Mouse (Mus musculus): ENCODE results near the gene Zfp524. TPM values are rescaled to one million over a fixed set of nuclear protein-coding genes. Genes with fewer than 3 reads are reported as not detected.

Zfp524 gene
- polyA plus RNA-seq, 1 experiment from 2014 or later, result 14.9 TPM

Other genes with a start within 250 kb of the Zfp524 start
- not detected in 2 replicates for gene Fam71e2, start 243.1 kb upstream of the Zfp524 start, polyA plus RNA-seq (2015; fragmentation: Nextera tagmentation; extraction: Ambion mirVana)
- 0.13 and 0.30 TPM in 2 replicates for gene Il11, start 231.6 kb upstream of the Zfp524 start, polyA plus RNA-seq (2015; fragmentation: Nextera tagmentation; extraction: Ambion mirVana)
- gene Tmem190, start 231.5 kb upstream of the Zfp524 start, polyA plus RNA-seq (2015; fragmentation: Nextera tagmentation; extraction: Ambion mirVana), result 0.23 TPM in 1 of 2 replicates, not detected in the other
- gene Tmem238, start 224.8 kb upstream of the Zfp524 start, polyA plus RNA-seq (2015; fragmentation: Nextera tagmentation; extraction: Ambion mirVana), result 9.6 and 11.7 TPM in 2 replicates
- 546 and 590 TPM in 2 replicates for gene Rpl28, start 221.5 kb upstream of the Zfp524 start, polyA plus RNA-seq (2015; fragmentation: Nextera tagmentation; extraction: Ambion mirVana)
- gene Ube2s, start 201.8 kb upstream of the Zfp524 start, polyA plus RNA-seq (2015; fragmentation: Nextera tagmentation; extraction: Ambion mirVana), result 413 and 414 TPM in 2 replicates
- gene Shisa7, start 169.7 kb upstream of the Zfp524 start, polyA plus RNA-seq (2015; fragmentation: Nextera tagmentation; extraction: Ambion mirVana), result not detected in 2 replicates
- 19.9 and 22.0 TPM in 2 replicates for gene Isoc2b, start 144.2 kb upstream of the Zfp524 start, polyA plus RNA-seq (2015; fragmentation: Nextera tagmentation; extraction: Ambion mirVana)
- gene Isoc2a, start 137.3 kb upstream of the Zfp524 start, polyA plus RNA-seq (2015; fragmentation: Nextera tagmentation; extraction: Ambion mirVana), result 0.72 and 0.81 TPM in 2 replicates
- gene Gm36210, start 107.9 kb upstream of the Zfp524 start, polyA plus RNA-seq (2015; fragmentation: Nextera tagmentation; extraction: Ambion mirVana), result 0.10 TPM in 2 replicates
- gene Zfp628, start 99.2 kb upstream of the Zfp524 start, polyA plus RNA-seq (2015; fragmentation: Nextera tagmentation; extraction: Ambion mirVana), result 2.7 and 3.1 TPM in 2 replicates
- gene Nat14, start 92.4 kb upstream of the Zfp524 start, polyA plus RNA-seq (2015; fragmentation: Nextera tagmentation; extraction: Ambion mirVana), result 0.22 and 0.60 TPM in 2 replicates
- 0.07 and 0.19 TPM in 2 replicates for gene Ssc5d, start 88.6 kb upstream of the Zfp524 start, polyA plus RNA-seq (2015; fragmentation: Nextera tagmentation; extraction: Ambion mirVana)
- 0.09 and 0.21 TPM in 2 replicates for gene Sbk2, start 50.0 kb upstream of the Zfp524 start, polyA plus RNA-seq (2015; fragmentation: Nextera tagmentation; extraction: Ambion mirVana)
- gene Sbk3, start 43.2 kb upstream of the Zfp524 start, polyA plus RNA-seq (2015; fragmentation: Nextera tagmentation; extraction: Ambion mirVana), result not detected in 2 replicates
- 18.7 and 22.3 TPM in 2 replicates for gene Zfp579, start 18.3 kb upstream of the Zfp524 start, polyA plus RNA-seq (2015; fragmentation: Nextera tagmentation; extraction: Ambion mirVana)
- 32.3 and 33.5 TPM in 2 replicates for gene Fiz1, start 282 bp downstream of the Zfp524 start, polyA plus RNA-seq (2015; fragmentation: Nextera tagmentation; extraction: Ambion mirVana)
- gene Gm44973, start 1.1 kb downstream of the Zfp524 start, polyA plus RNA-seq (2015; fragmentation: Nextera tagmentation; extraction: Ambion mirVana), result 2.9 and 5.4 TPM in 2 replicates
- 5.1 and 5.9 TPM in 2 replicates for gene Zfp865, start 6.0 kb downstream of the Zfp524 start, polyA plus RNA-seq (2015; fragmentation: Nextera tagmentation; extraction: Ambion mirVana)
- 0.27 TPM in 1 of 2 replicates, not detected in the other for gene Ccdc106, start 6.1 kb downstream of the Zfp524 start, polyA plus RNA-seq (2015; fragmentation: Nextera tagmentation; extraction: Ambion mirVana)
- gene 4632433K11Rik, start 19.7 kb downstream of the Zfp524 start, polyA plus RNA-seq (2015; fragmentation: Nextera tagmentation; extraction: Ambion mirVana), result not detected in 2 replicates
- 3.8 and 4.4 TPM in 2 replicates for gene Zfp784, start 24.0 kb downstream of the Zfp524 start, polyA plus RNA-seq (2015; fragmentation: Nextera tagmentation; extraction: Ambion mirVana)
- 15.2 and 15.4 TPM in 2 replicates for gene Zfp580, start 37.1 kb downstream of the Zfp524 start, polyA plus RNA-seq (2015; fragmentation: Nextera tagmentation; extraction: Ambion mirVana)
- 131 and 138 TPM in 2 replicates for gene U2af2, start 47.7 kb downstream of the Zfp524 start, polyA plus RNA-seq (2015; fragmentation: Nextera tagmentation; extraction: Ambion mirVana)
- 42.6 and 44.8 TPM in 2 replicates for gene Epn1, start 65.8 kb downstream of the Zfp524 start, polyA plus RNA-seq (2015; fragmentation: Nextera tagmentation; extraction: Ambion mirVana)
- not detected in 2 replicates for gene Rfpl4, start 102.5 kb downstream of the Zfp524 start, polyA plus RNA-seq (2015; fragmentation: Nextera tagmentation; extraction: Ambion mirVana)
- 0.13 and 0.40 TPM in 2 replicates for gene Rasl2-9, start 111.5 kb downstream of the Zfp524 start, polyA plus RNA-seq (2015; fragmentation: Nextera tagmentation; extraction: Ambion mirVana)
- gene Vmn1r55, start 135.3 kb downstream of the Zfp524 start, polyA plus RNA-seq (2015; fragmentation: Nextera tagmentation; extraction: Ambion mirVana), result not detected in 2 replicates
- gene Vmn1r56, start 182.3 kb downstream of the Zfp524 start, polyA plus RNA-seq (2015; fragmentation: Nextera tagmentation; extraction: Ambion mirVana), result not detected in 2 replicates
- gene Vmn1r57, start 204.1 kb downstream of the Zfp524 start, polyA plus RNA-seq (2015; fragmentation: Nextera tagmentation; extraction: Ambion mirVana), result not detected in 2 replicates

Measured in thymus, postnatal 0 days (tissue).